Mouse (Mus musculus) small intestine, adult 2 months (tissue): ENCODE results near the gene Gm13199.

ENCODE experiments used
- CTCF ChIP-seq: fragments of 200-500 bp; IDR thresholded peaks from 2 replicates; pipeline ENCODE4 v1.5.1; 2012; ENCODE audit warnings: low read depth, mild to moderate bottlenecking, control low read depth, inconsistent platforms, low read length, moderate library complexity, mixed read lengths; ENCODE audit not compliant: insufficient replicate concordance, insufficient read length; ENCODE audit errors: extremely low read depth
- POLR2A ChIP-seq: fragments of 200-500 bp; IDR thresholded peaks from 2 replicates; pipeline ENCODE4 v1.6.1; 2012; ENCODE audit warnings: low read depth, mild to moderate bottlenecking, control low read depth, inconsistent platforms, low read length, moderate library complexity

- TF ChIP-seq CTCF, result no peak
- no peak for TF ChIP-seq POLR2A
These were observed 40.3 kb downstream of the Gm13199 start for GRCm38 (mm10) chr2:5822449-5822848.
